Mouse (Mus musculus): Measurements from ENCODE around the gene Med15.
"Not testable (repeated sequence)": the region's sequence is repeated elsewhere in the genome, so short reads cannot be mapped to it uniquely, and the experiment has no call there.

Med15 gene

GRCm38 (mm10) chr16:17732841-17733340 lies at the start of gene Med15:
Gene Med15, minus strand, starts transcription at chr16:17732891.
- no peak for DNase-seq

GRCm38 (mm10) chr16:17779692-17780091 lies 47.0 kb upstream of the Med15 start:
- peak; percentile 61 for DNase-seq

- peak; percentile 79 for DNase-seq
Observed at GRCm38 (mm10) chr16:17778223-17778622, 45.5 kb upstream of the Med15 start.

- peak; percentile 85 for DNase-seq
Observed at GRCm38 (mm10) chr16:17776828-17777227, 44.1 kb upstream of the Med15 start.

GRCm38 (mm10) chr16:17771117-17771865 lies 38.6 kb upstream of the Med15 start:
- peak; percentile 90 for DNase-seq

- DNase-seq = peak; percentile 97
Observed at GRCm38 (mm10) chr16:17768834-17769233, 36.1 kb upstream of the Med15 start.

- peak; percentile 70 for DNase-seq
Observed at GRCm38 (mm10) chr16:17764108-17764511, 31.4 kb upstream of the Med15 start.

GRCm38 (mm10) chr16:17761074-17761473 lies 28.4 kb upstream of the Med15 start:
- DNase-seq = peak; percentile 74

- peak; percentile 90 for DNase-seq
Observed at GRCm38 (mm10) chr16:17760657-17761056, 28.0 kb upstream of the Med15 start.

GRCm38 (mm10) chr16:17759813-17760321 lies 27.2 kb upstream of the Med15 start:
- DNase-seq = peak; percentile 94

- DNase-seq = peak; percentile 99
Observed at GRCm38 (mm10) chr16:17759344-17759773, 26.7 kb upstream of the Med15 start, which contains the start of gene Klhl22. Gene Klhl22, plus strand, starts transcription at chr16:17759618.

GRCm38 (mm10) chr16:17758902-17759301 lies 26.2 kb upstream of the Med15 start:
- peak; percentile 71 for DNase-seq

GRCm38 (mm10) chr16:17757756-17758155 lies 25.1 kb upstream of the Med15 start:
- DNase-seq = peak; percentile 78

GRCm38 (mm10) chr16:17753686-17754085 lies 21.0 kb upstream of the Med15 start:
- DNase-seq = peak; percentile 93

GRCm38 (mm10) chr16:17753001-17753400 lies 20.3 kb upstream of the Med15 start:
- DNase-seq = peak; percentile 68

GRCm38 (mm10) chr16:17745067-17745466 lies 12.4 kb upstream of the Med15 start:
- DNase-seq = no peak

GRCm38 (mm10) chr16:17744536-17744935 lies 11.8 kb upstream of the Med15 start:
- DNase-seq = no peak

- DNase-seq = no peak
Observed at GRCm38 (mm10) chr16:17743279-17743678, 10.6 kb upstream of the Med15 start.

GRCm38 (mm10) chr16:17742810-17743209 lies 10.1 kb upstream of the Med15 start:
- no peak for DNase-seq

- DNase-seq = no peak
Observed at GRCm38 (mm10) chr16:17740080-17740479, 7.4 kb upstream of the Med15 start.

GRCm38 (mm10) chr16:17736156-17736555 lies 3.5 kb upstream of the Med15 start:
- DNase-seq = no peak

GRCm38 (mm10) chr16:17734872-17735271 lies 2.2 kb upstream of the Med15 start:
- DNase-seq = not testable (repeated sequence)

GRCm38 (mm10) chr16:17733646-17734045 lies 955 bp upstream of the Med15 start:
- no peak for DNase-seq

- no peak for DNase-seq
Observed at GRCm38 (mm10) chr16:17732431-17732830, 260 bp downstream of the Med15 start.

Data from heart, adult 11 months (tissue).